Mouse (Mus musculus): ENCODE measurements around the gene Nckap1l.

GRCm38 (mm10) chr15:103522458-103523099 lies 69.0 kb downstream of the Nckap1l start:
- no peak for TF ChIP-seq TAL1 (IDR thresholded peaks at IDR 0.05; ENCODE audit: low read length)
- TF ChIP-seq GATA1 (IDR thresholded peaks at IDR 0.05; ENCODE audit: low read length): no peak

Data from erythroblast, embryonic 14.5 days (primary cell).